Mouse (Mus musculus) testis, postnatal 10 days (tissue): ENCODE results near the gene Lrch1.

ENCODE experiments used
- DNase-seq: peaks from one replicate; pipeline ENCODE4 v3.0.0; 2021; ENCODE audit warnings: low spot score

Lrch1 gene

GRCm38 (mm10) chr14:74814848-74815789 lies 132.6 kb downstream of the Lrch1 start:
- no peak for DNase-seq

- no peak for DNase-seq
Measured at GRCm38 (mm10) chr14:74811617-74812016, 136.1 kb downstream of the Lrch1 start.

- DNase-seq = no peak
Measured at GRCm38 (mm10) chr14:74801961-74802360, 145.7 kb downstream of the Lrch1 start.

GRCm38 (mm10) chr14:74798063-74798890 lies 149.4 kb downstream of the Lrch1 start:
- DNase-seq = no peak

- DNase-seq = no peak
Measured at GRCm38 (mm10) chr14:74797386-74798062, 150.2 kb downstream of the Lrch1 start.

GRCm38 (mm10) chr14:74794931-74795330 lies 152.7 kb downstream of the Lrch1 start:
- DNase-seq = no peak

GRCm38 (mm10) chr14:74792793-74793192 lies 154.9 kb downstream of the Lrch1 start:
- DNase-seq = no peak

GRCm38 (mm10) chr14:74790535-74790934 lies 157.1 kb downstream of the Lrch1 start:
- no peak for DNase-seq

- DNase-seq = no peak
Measured at GRCm38 (mm10) chr14:74788766-74789165, 158.9 kb downstream of the Lrch1 start.

GRCm38 (mm10) chr14:74787717-74788116 lies 160.0 kb downstream of the Lrch1 start:
- DNase-seq = no peak

- DNase-seq = no peak
Measured at GRCm38 (mm10) chr14:74784243-74784934, 163.3 kb downstream of the Lrch1 start.

- no peak for DNase-seq
Measured at GRCm38 (mm10) chr14:74774046-74774619, 173.5 kb downstream of the Lrch1 start.

GRCm38 (mm10) chr14:74767892-74768291 lies 179.8 kb downstream of the Lrch1 start:
- DNase-seq = no peak

- DNase-seq = peak; percentile 91
Measured at GRCm38 (mm10) chr14:74764191-74764918, 183.3 kb downstream of the Lrch1 start.

- DNase-seq = no peak
Measured at GRCm38 (mm10) chr14:74736850-74737249, 210.8 kb downstream of the Lrch1 start.

GRCm38 (mm10) chr14:74735471-74735870 lies 212.2 kb downstream of the Lrch1 start:
- DNase-seq = no peak

- DNase-seq = no peak
Measured at GRCm38 (mm10) chr14:74733397-74733796, 214.3 kb downstream of the Lrch1 start.

- DNase-seq = peak; percentile 95
Measured at GRCm38 (mm10) chr14:74732079-74732783, 215.4 kb downstream of the Lrch1 start, which contains the start of gene Esd. Esd (plus strand) TSS chr14:74732297.

- no peak for DNase-seq
Measured at GRCm38 (mm10) chr14:74731221-74732078, 216.2 kb downstream of the Lrch1 start.
